Mouse (Mus musculus) stomach, postnatal 0 days (tissue): ENCODE data around the gene Klk12.

Source experiments
- CTCF ChIP-seq: IDR thresholded peaks from 2 replicates; pipeline ENCODE4 v1.5.1; 2016; ENCODE audit warnings: antibody characterized with exemption, low read depth, mild to moderate bottlenecking, moderate library complexity
- EP300 ChIP-seq: optimal IDR thresholded peaks from 2 replicates; pipeline ENCODE3; 2016; ENCODE audit warnings: antibody characterized with exemption

DNA sequence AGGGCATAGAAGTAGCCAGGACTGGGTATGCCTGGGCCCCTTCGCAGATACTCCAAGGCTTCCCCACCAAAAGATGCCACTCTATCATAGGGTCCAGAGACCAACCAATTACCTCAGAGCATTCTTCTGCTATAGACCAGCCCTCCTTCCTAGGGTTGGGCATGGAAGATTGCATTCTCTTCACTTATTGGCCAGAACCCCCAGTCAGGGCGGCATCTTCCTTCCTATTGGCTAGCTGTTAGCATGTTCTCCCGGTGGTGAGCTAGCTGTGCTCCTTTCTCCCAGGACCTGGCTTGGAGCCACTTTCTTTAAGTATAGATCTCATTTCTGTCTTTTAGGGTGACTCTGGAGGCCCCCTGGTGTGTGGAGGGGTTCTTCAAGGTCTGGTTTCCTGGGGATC lies 4.2 kb downstream of the Klk12 start:
- no peak for TF ChIP-seq CTCF
- no peak for TF ChIP-seq EP300
